Comparison of ENCODE assay signal across 10 mouse cellular contexts in the genomic region with DNA sequence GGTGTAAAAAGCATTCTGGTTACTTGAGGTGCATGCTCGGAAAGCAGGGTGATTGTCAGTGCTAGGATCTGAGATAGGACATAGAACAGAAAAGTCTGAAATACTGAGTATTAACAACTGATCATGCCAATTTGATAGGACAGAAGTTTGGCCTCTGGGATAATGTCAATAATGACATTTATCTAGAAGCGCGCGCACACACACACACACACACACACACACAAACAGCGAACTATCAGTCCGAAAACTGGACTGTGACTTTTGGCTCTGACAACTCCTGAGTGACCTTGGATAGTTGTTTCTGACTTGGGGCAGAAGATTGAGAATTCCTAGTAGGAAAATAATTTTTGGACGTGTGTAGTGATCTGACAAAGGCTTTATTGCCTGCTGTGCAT. TPM values are rescaled to one million over a fixed set of nuclear protein-coding genes. Genes with fewer than 3 reads are reported as not detected.
DNase-seq lines count a peak whose midpoint lies in the region; ATAC-seq and TF ChIP-seq lines count a peak whose summit lies in the region.
"Had no signal": no experiment of that assay in that cellular context is flagged by ENCODE, and none has a peak within 500 bp of the region (broad histone marks: within the 10 kb centered on the region; RNA-seq: fewer than 3 reads in every experiment).

No protein-coding gene starts in this region.

- TF ChIP-seq CTCF in kidney, adult 2 months (conservative IDR thresholded peaks at IDR 0.05; ENCODE audit: insufficient read depth, insufficient read length, low read depth, low read length) = no peak
- no peak for TF ChIP-seq CTCF in bone marrow macrophage, adult 2 months (IDR thresholded peaks at IDR 0.05; ENCODE audit: low read depth, low read length)

- H3K4me1 ChIP-seq in kidney, adult 2 months (ENCODE audit: control insufficient read depth, insufficient read depth, low read length) = peaks cover 7% of the 10 kb centered on the region
- peaks cover 30% of the 10 kb centered on the region for H3K4me1 ChIP-seq in bone marrow macrophage, adult 2 months (ENCODE audit: control insufficient read depth, insufficient read depth, low read length)
- peaks cover 22% of the 10 kb centered on the region for H3K4me1 ChIP-seq in hindbrain, embryonic 12.5 days
- H3K4me1 ChIP-seq in midbrain, embryonic 11.5 days (ENCODE audit: control insufficient read depth, insufficient read depth, low read length) = peaks cover 10% of the 10 kb centered on the region

- peak; percentile 53 for DNase-seq in kidney, adult 2 months
- no peak for DNase-seq in kidney, postnatal 10 days
- DNase-seq in midbrain, embryonic 11.5 days (ENCODE audit: low spot score, missing footprints) = no peak
- no peak for DNase-seq in thymus, postnatal 4 days
- no peak for DNase-seq in right cerebral cortex, adult 18-20 months
- no peak for DNase-seq in right cerebral cortex, postnatal 36 days (ENCODE audit: low spot score in 2 of 2)

- H3K4me3 ChIP-seq in kidney, adult 2 months (ENCODE audit: insufficient read depth, low read depth, low read length) = peak overlapping the region; percentile 84
- H3K4me3 ChIP-seq in bone marrow macrophage, adult 2 months (ENCODE audit: insufficient read depth, low read length) = peak overlapping the region; percentile 72
- peak overlapping the region; percentile 82 for H3K4me3 ChIP-seq in hindbrain, embryonic 12.5 days
- H3K4me3 ChIP-seq in midbrain, embryonic 11.5 days (ENCODE audit: low read depth, low read length) = peak overlapping the region; percentile 87

- H3K36me3 ChIP-seq in kidney, adult 2 months (ENCODE audit: control insufficient read depth, insufficient read depth, low read length) = no peaks in the 10 kb centered on the region
- no peaks in the 10 kb centered on the region for H3K36me3 ChIP-seq in hindbrain, embryonic 12.5 days
- no peaks in the 10 kb centered on the region for H3K36me3 ChIP-seq in midbrain, embryonic 11.5 days (ENCODE audit: control insufficient read depth, insufficient read depth, low read length)

- H3K27me3 ChIP-seq in kidney, adult 2 months (replicated peaks; ENCODE audit: control insufficient read depth, insufficient read depth, low read length) = no peaks in the 10 kb centered on the region
- no peaks in the 10 kb centered on the region for H3K27me3 ChIP-seq in hindbrain, embryonic 12.5 days
- no peaks in the 10 kb centered on the region; the same call in 1 of the 2 replicates for H3K27me3 ChIP-seq in midbrain, embryonic 11.5 days (ENCODE audit: control insufficient read depth, insufficient read depth, low read length)
- H3K27me3 ChIP-seq: Patski had no signal

- WGBS in kidney, adult 2 months = 11% methylated on average over 7 of the region's 7 CpGs
- WGBS in hindbrain, embryonic 12.5 days = 34% methylated on average over 7 of the region's 7 CpGs
- 38% methylated on average over 7 of the region's 7 CpGs for WGBS in midbrain, embryonic 11.5 days

- peak overlapping the region; percentile 94 for H3K9ac ChIP-seq in hindbrain, embryonic 12.5 days
- peak overlapping the region; percentile 92 for H3K9ac ChIP-seq in midbrain, embryonic 11.5 days (ENCODE audit: low read length)

- no peak for ATAC-seq in hindbrain, embryonic 12.5 days (ENCODE audit: low FRiP score)
- ATAC-seq in midbrain, embryonic 11.5 days (ENCODE audit: low FRiP score) = no peak

- H3K4me2 ChIP-seq in hindbrain, embryonic 12.5 days (replicated peaks) = peak overlapping the region; percentile 74
- peak overlapping the region; percentile 78 for H3K4me2 ChIP-seq in midbrain, embryonic 11.5 days

- no peaks in the 10 kb centered on the region for H3K9me3 ChIP-seq in hindbrain, embryonic 12.5 days (replicated peaks)
- no peaks in the 10 kb centered on the region for H3K9me3 ChIP-seq in midbrain, embryonic 11.5 days (ENCODE audit: control insufficient read depth, low read length)

- H3K27ac ChIP-seq in kidney, adult 2 months (ENCODE audit: insufficient read depth, low read depth, low read length) = peak overlapping the region; percentile 21; the same call in 1 of the 2 replicates
- no peak overlapping the region for H3K27ac ChIP-seq in bone marrow macrophage, adult 2 months (ENCODE audit: insufficient read depth, low read depth, low read length)
- 0 out of 2 replicates have a peak overlapping the region, but pooled peaks have one; percentile 92 for H3K27ac ChIP-seq in hindbrain, embryonic 12.5 days
- no peak overlapping the region for H3K27ac ChIP-seq in midbrain, embryonic 11.5 days (ENCODE audit: low read depth, low read length)

- TF ChIP-seq POLR2A in kidney, adult 2 months (IDR thresholded peaks at IDR 0.05; ENCODE audit: low read depth, low read length) = no peak
- no peak for TF ChIP-seq POLR2A in bone marrow macrophage, adult 2 months (IDR thresholded peaks at IDR 0.05; ENCODE audit: borderline replicate concordance, low read depth, low read length)

RNA-seq across cellular contexts. Expression of a gene that starts 0.8 kb away (rescaled TPM):
- polyA plus RNA-seq in kidney, adult 2 months (2012; rRNA removed) = not detected in 2 replicates
- 2.6 TPM in 1 of 2 replicates, not detected in the other for polyA plus RNA-seq in bone marrow macrophage, adult 2 months (2012; ENCODE audit: insufficient read depth, insufficient read length, missing spikeins)
- 11.7 and 14.6 TPM in 2 replicates for polyA plus RNA-seq in hindbrain, embryonic 12.5 days (2016; fragmentation: Nextera tagmentation; extraction: Ambion mirVana)
- 5.4 and 7.8 TPM in 2 replicates for polyA plus RNA-seq in midbrain, embryonic 11.5 days (2014; fragmentation: Nextera tagmentation; extraction: Ambion mirVana)
- polyA plus RNA-seq: gonadal fat pad, adult 2 months had no signal

RNA-seq across cellular contexts. Expression of a gene that starts 8.9 kb away (rescaled TPM):
- polyA plus RNA-seq in kidney, adult 2 months (2012; rRNA removed) = 2.7 and 3.1 TPM in 2 replicates
- polyA plus RNA-seq in bone marrow macrophage, adult 2 months (2012; ENCODE audit: insufficient read depth, insufficient read length, missing spikeins) = 7.7 and 7.9 TPM in 2 replicates
- 7.5 and 8.6 TPM in 2 replicates for polyA plus RNA-seq in hindbrain, embryonic 12.5 days (2016; fragmentation: Nextera tagmentation; extraction: Ambion mirVana)
- polyA plus RNA-seq in midbrain, embryonic 11.5 days (2014; fragmentation: Nextera tagmentation; extraction: Ambion mirVana) = 5.3 and 5.5 TPM in 2 replicates

RNA-seq across cellular contexts. Expression of a gene that starts 16.9 kb away (rescaled TPM):
- polyA plus RNA-seq in kidney, adult 2 months (2012; rRNA removed) = 2.8 and 3.5 TPM in 2 replicates
- polyA plus RNA-seq in bone marrow macrophage, adult 2 months (2012; ENCODE audit: insufficient read depth, insufficient read length, missing spikeins) = 25.2 and 27.3 TPM in 2 replicates
- polyA plus RNA-seq in hindbrain, embryonic 12.5 days (2016; fragmentation: Nextera tagmentation; extraction: Ambion mirVana) = 15.0 and 15.5 TPM in 2 replicates
- polyA plus RNA-seq in midbrain, embryonic 11.5 days (2014; fragmentation: Nextera tagmentation; extraction: Ambion mirVana) = 16.2 and 17.6 TPM in 2 replicates

RNA-seq across cellular contexts. Expression of a gene that starts 31.1 kb away (rescaled TPM):
- polyA plus RNA-seq in kidney, adult 2 months (2012; rRNA removed) = 6.4 and 7.1 TPM in 2 replicates
- 54.3 and 60.2 TPM in 2 replicates for polyA plus RNA-seq in bone marrow macrophage, adult 2 months (2012; ENCODE audit: insufficient read depth, insufficient read length, missing spikeins)
- polyA plus RNA-seq in hindbrain, embryonic 12.5 days (2016; fragmentation: Nextera tagmentation; extraction: Ambion mirVana) = 107 and 125 TPM in 2 replicates
- 89.7 and 95.8 TPM in 2 replicates for polyA plus RNA-seq in midbrain, embryonic 11.5 days (2014; fragmentation: Nextera tagmentation; extraction: Ambion mirVana)

Comparison
In these comparisons a context has a peak if more than half of its experiments do, and no peak if none do; other contexts are left out.
1. H3K27ac ChIP-seq: peak in kidney, adult 2 months (single experiment) and hindbrain, embryonic 12.5 days (single experiment); none in bone marrow macrophage, adult 2 months (single experiment) and midbrain, embryonic 11.5 days (single experiment).
2. Peak in every context shown above with its lines, with median percentiles within 50 percentile points of each other: H3K4me3 ChIP-seq.